Mouse (Mus musculus): ENCODE data around the gene Tle3. TPM values are rescaled to one million over a fixed set of nuclear protein-coding genes. Genes with fewer than 3 reads are reported as not detected.
A peak's percentile ranks its signal among the peaks of the same experiment; 100 is the strongest.

Tle3 gene
- polyA plus RNA-seq, 1 experiment from 2014 or later, result 59.1 TPM

GRCm38 (mm10) chr9:61377706-61378479, 5.7 kb downstream of the Tle3 start:
- WGBS, result 27% methylated on average over 9 of the region's 9 CpGs
- no peak overlapping the region; the same call in 1 of the 2 replicates for H3K9ac ChIP-seq (replicated peaks)
- peak overlapping the region; percentile 38 for H3K4me3 ChIP-seq (replicated peaks)
- 0 out of 2 replicates have a peak overlapping the region, but pooled peaks have one; percentile 12 for H3K27ac ChIP-seq
- H3K4me1 ChIP-seq (replicated peaks), result peaks cover 82% of the 10 kb centered on the region
- ATAC-seq (ENCODE audit: insufficient number of reproducible peaks, insufficient read depth, low FRiP score, low TSS enrichment, low read depth), result no peak
- no peaks in the 10 kb centered on the region for H3K9me3 ChIP-seq
- peak overlapping the region; percentile 92 for H3K4me2 ChIP-seq
- H3K36me3 ChIP-seq, result peaks cover 72% of the 10 kb centered on the region
- H3K27me3 ChIP-seq, result no peaks in the 10 kb centered on the region

DNA sequence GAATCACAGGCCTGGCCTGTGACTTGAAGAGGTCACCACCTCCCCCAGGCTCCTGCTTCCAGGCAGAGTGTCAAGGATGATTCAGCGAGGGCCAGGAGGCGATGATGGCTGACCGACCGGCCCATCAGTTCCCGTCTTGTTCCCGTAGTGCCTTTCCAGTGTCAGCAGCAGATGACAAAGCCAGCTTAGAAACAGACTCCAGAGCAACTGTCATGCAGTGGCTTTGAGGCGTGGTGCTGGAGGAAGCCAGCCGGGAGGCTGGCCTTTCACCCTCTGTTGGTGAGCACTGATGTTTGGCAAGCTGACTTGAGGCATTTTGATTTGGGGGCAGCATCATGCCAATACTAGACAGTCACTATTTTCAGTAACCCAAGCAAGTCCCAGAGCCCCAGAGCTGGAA, 6.3 kb downstream of the Tle3 start:
- no peaks in the 10 kb centered on the region for H3K27me3 ChIP-seq
- H3K27ac ChIP-seq, result no peak overlapping the region
- H3K4me2 ChIP-seq, result peak overlapping the region; percentile 92
- WGBS, result 27% methylated on average over 8 of the region's 8 CpGs
- no peak for ATAC-seq (ENCODE audit: insufficient number of reproducible peaks, insufficient read depth, low FRiP score, low TSS enrichment, low read depth)
- H3K9me3 ChIP-seq, result no peaks in the 10 kb centered on the region
- peaks cover 76% of the 10 kb centered on the region for H3K36me3 ChIP-seq
- 0 out of 2 replicates have a peak overlapping the region, but pooled peaks have one; percentile 1 for H3K4me3 ChIP-seq (replicated peaks)
- peaks cover 88% of the 10 kb centered on the region for H3K4me1 ChIP-seq (replicated peaks)
- H3K9ac ChIP-seq (replicated peaks), result no peak overlapping the region

GRCm38 (mm10) chr9:61379016-61379634, 7.0 kb downstream of the Tle3 start:
- Histone ChIP-seq H3K4me2 (peak overlapping the region; percentile 92; the same call in 1 of the 2 replicates), H3K4me1 (replicated peaks) (peaks cover 94% of the 10 kb centered on the region), H3K9ac (replicated peaks) (no peak overlapping the region), H3K36me3 (peaks cover 82% of the 10 kb centered on the region), H3K4me3 (replicated peaks) (0 out of 2 replicates have a peak overlapping the region, but pooled peaks have one; percentile 1), H3K27ac (no peak overlapping the region), H3K27me3 (no peaks in the 10 kb centered on the region), H3K9me3 (no peaks in the 10 kb centered on the region)
- WGBS, result 43% methylated on average over 11 of the region's 11 CpGs
- no peak for ATAC-seq (ENCODE audit: insufficient number of reproducible peaks, insufficient read depth, low FRiP score, low TSS enrichment, low read depth)

DNA sequence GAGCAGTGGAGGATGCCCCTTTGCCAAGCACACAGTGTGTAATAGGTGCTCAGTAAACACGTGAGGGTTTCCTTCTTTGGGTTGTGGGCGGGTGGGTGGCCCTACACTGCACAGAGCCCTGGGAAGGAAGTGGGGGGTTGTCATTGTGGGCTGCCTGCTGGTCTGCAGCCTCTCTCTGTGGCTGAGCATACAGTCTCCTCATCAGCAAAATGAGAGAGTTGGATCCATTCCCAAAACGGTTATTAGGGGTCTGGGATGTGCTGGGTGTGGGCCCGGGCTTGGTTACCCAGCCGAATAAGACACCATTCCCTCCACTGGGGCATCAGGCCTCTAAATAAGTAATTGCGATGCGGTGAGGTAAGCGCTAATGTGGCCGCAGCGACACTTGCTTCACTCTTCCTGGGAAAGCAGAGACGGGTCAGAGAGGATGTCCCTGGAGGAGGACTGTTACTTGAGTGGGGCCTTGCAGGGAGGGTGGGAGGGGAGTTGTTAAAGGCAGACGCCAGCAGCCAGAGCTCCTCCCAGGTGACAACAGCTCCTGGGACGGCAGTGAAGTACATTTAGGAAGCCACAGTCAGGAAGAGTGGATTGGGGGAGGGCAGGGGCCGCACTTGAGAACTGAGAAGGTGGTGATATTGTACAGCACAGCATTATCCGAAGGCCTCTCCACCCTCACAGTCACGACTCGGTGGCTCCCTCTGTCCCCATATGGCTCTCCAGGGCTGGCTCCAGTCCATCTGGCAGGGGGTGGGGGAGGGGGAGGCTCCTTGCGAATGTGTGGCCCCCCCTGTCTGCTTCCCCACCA, 8.3 kb downstream of the Tle3 start:
- WGBS, result 28% methylated on average over 18 of the region's 18 CpGs
- H3K4me1 ChIP-seq (replicated peaks), result peaks cover 100% of the 10 kb centered on the region
- peak overlapping the region; percentile 92 for H3K4me2 ChIP-seq
- H3K9ac ChIP-seq (replicated peaks), result no peak overlapping the region
- 0 out of 2 replicates have a peak overlapping the region, but pooled peaks have one; percentile 6 for H3K4me3 ChIP-seq (replicated peaks)
- peak; percentile 34; the same call in 1 of the 2 replicates for ATAC-seq (ENCODE audit: insufficient number of reproducible peaks, insufficient read depth, low FRiP score, low TSS enrichment, low read depth)
- peak overlapping the region; percentile 26; the same call in 1 of the 2 replicates for H3K27ac ChIP-seq
- no peaks in the 10 kb centered on the region for H3K27me3 ChIP-seq
- no peaks in the 10 kb centered on the region for H3K9me3 ChIP-seq
- H3K36me3 ChIP-seq, result peaks cover 87% of the 10 kb centered on the region

GRCm38 (mm10) chr9:61381063-61381408, 8.9 kb downstream of the Tle3 start:
- no peak overlapping the region for H3K9ac ChIP-seq (replicated peaks)
- WGBS, result 54% methylated on average over 2 of the region's 2 CpGs
- no peaks in the 10 kb centered on the region for H3K9me3 ChIP-seq
- no peaks in the 10 kb centered on the region for H3K27me3 ChIP-seq
- no peak for ATAC-seq (ENCODE audit: insufficient number of reproducible peaks, insufficient read depth, low FRiP score, low TSS enrichment, low read depth)
- no peak overlapping the region for H3K4me3 ChIP-seq (replicated peaks)
- H3K27ac ChIP-seq, result no peak overlapping the region
- H3K4me1 ChIP-seq (replicated peaks), result peaks cover 100% of the 10 kb centered on the region
- H3K4me2 ChIP-seq, result peak overlapping the region; percentile 92
- peaks cover 87% of the 10 kb centered on the region for H3K36me3 ChIP-seq

DNA sequence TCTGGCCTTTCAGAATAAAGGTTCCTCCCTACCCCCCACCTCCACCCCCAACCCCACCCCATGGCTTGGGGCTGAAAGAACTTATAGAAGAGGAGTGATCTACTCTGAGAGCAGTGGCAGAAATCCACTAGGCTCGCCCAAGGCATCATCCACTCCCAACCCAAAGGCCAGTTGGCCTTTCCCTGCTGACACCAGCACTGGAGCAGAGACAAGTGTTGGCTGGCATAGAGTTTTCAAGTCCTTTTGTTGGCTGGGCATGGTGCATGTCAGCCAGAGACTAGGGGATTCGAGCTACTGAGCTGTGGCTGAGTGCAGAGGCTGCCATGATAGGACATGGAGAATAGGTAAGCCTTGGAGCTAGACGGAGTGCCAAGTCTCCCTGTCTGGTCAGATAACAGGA, 9.3 kb downstream of the Tle3 start:
- 93% methylated on average over 3 of the region's 3 CpGs for WGBS
- H3K4me2 ChIP-seq, result no peak overlapping the region
- ATAC-seq (ENCODE audit: insufficient number of reproducible peaks, insufficient read depth, low FRiP score, low TSS enrichment, low read depth), result no peak
- H3K36me3 ChIP-seq, result peaks cover 87% of the 10 kb centered on the region
- H3K4me1 ChIP-seq (replicated peaks), result peaks cover 100% of the 10 kb centered on the region
- H3K27ac ChIP-seq, result no peak overlapping the region
- H3K27me3 ChIP-seq, result no peaks in the 10 kb centered on the region
- no peak overlapping the region for H3K4me3 ChIP-seq (replicated peaks)
- no peak overlapping the region for H3K9ac ChIP-seq (replicated peaks)
- no peaks in the 10 kb centered on the region for H3K9me3 ChIP-seq

DNA sequence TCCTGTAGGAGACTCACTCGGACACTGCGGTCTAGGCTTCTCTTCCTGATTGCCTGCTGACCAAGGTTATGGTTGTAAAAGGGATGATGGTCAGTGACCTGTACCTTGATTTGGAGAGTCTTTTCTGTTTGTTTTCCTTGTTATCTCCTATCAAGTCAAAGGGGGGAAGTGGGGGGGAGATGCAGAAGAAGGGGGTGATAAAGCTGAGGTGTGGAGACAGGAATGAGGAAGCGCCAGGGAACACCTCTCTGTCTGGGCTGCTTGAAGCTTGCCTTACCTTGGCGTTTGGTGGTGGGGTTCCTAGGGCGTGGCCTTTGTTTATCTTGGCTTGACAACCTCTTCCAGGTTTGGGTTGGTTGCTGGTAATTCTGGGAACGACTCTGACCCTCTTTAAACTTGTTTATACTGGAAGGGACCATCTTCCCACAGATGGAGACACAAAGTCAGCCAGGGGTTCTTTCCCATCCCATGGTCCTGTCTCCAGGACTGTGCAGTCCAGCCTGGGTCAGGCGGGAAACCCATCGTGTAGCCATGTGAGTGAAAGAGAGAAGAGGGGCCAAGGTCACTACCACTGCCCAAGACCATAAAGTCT, 10.5 kb downstream of the Tle3 start:
- peaks cover 100% of the 10 kb centered on the region for H3K4me1 ChIP-seq (replicated peaks)
- H3K36me3 ChIP-seq, result peaks cover 87% of the 10 kb centered on the region
- no peaks in the 10 kb centered on the region for H3K27me3 ChIP-seq
- H3K4me2 ChIP-seq, result no peak overlapping the region
- H3K9ac ChIP-seq (replicated peaks), result no peak overlapping the region
- H3K9me3 ChIP-seq, result no peaks in the 10 kb centered on the region
- 63% methylated on average over 8 of the region's 8 CpGs for WGBS
- no peak for ATAC-seq (ENCODE audit: insufficient number of reproducible peaks, insufficient read depth, low FRiP score, low TSS enrichment, low read depth)
- no peak overlapping the region for H3K27ac ChIP-seq
- H3K4me3 ChIP-seq (replicated peaks), result no peak overlapping the region

- H3K27ac ChIP-seq, result no peak overlapping the region
- no peak for ATAC-seq (ENCODE audit: insufficient number of reproducible peaks, insufficient read depth, low FRiP score, low TSS enrichment, low read depth)
- 55% methylated on average over 6 of the region's 6 CpGs for WGBS
- peaks cover 100% of the 10 kb centered on the region for H3K4me1 ChIP-seq (replicated peaks)
- no peak overlapping the region for H3K9ac ChIP-seq (replicated peaks)
- peak overlapping the region; percentile 43 for H3K4me2 ChIP-seq
- no peaks in the 10 kb centered on the region for H3K9me3 ChIP-seq
- H3K4me3 ChIP-seq (replicated peaks), result no peak overlapping the region; the same call in 1 of the 2 replicates
- H3K27me3 ChIP-seq, result no peaks in the 10 kb centered on the region
- H3K36me3 ChIP-seq, result peaks cover 87% of the 10 kb centered on the region
These were observed 11.9 kb downstream of the Tle3 start for GRCm38 (mm10) chr9:61384101-61384500.

GRCm38 (mm10) chr9:61384646-61385443, 12.7 kb downstream of the Tle3 start:
- no peak overlapping the region; the same call in 1 of the 2 replicates for H3K4me3 ChIP-seq (replicated peaks)
- no peaks in the 10 kb centered on the region for H3K9me3 ChIP-seq
- no peaks in the 10 kb centered on the region for H3K27me3 ChIP-seq
- peak overlapping the region; percentile 53; the same call in 1 of the 2 replicates for H3K27ac ChIP-seq
- no peak overlapping the region for H3K9ac ChIP-seq (replicated peaks)
- peaks cover 88% of the 10 kb centered on the region for H3K36me3 ChIP-seq
- no peak for ATAC-seq (ENCODE audit: insufficient number of reproducible peaks, insufficient read depth, low FRiP score, low TSS enrichment, low read depth)
- peaks cover 100% of the 10 kb centered on the region for H3K4me1 ChIP-seq (replicated peaks)
- peak overlapping the region; percentile 43 for H3K4me2 ChIP-seq
- 13% methylated on average over 16 of the region's 16 CpGs for WGBS

DNA sequence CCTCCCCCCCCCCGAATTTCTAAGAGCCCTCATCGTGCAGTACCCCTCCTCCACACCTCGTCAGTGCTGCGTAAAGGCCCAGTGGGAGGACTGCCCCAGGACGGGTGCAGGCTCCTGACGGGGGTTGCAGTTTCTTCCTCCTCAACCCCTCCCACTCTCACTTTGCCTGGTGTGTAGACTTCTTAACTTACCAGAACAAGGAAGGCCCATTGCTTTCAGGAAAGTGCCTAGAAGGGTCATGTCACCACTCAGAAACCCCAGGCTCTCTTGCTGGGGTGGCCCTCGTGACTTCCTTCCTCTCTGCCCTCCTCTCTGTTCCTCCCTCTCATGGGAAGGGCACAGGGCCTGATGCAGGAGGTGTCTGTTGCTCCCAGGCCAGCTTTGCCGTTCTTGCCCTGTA, 13.6 kb downstream of the Tle3 start:
- 3% methylated on average over 8 of the region's 8 CpGs for WGBS
- Histone ChIP-seq H3K4me1 (replicated peaks) (peaks cover 99% of the 10 kb centered on the region), H3K27me3 (no peaks in the 10 kb centered on the region), H3K4me3 (replicated peaks) (no peak overlapping the region), H3K36me3 (peaks cover 90% of the 10 kb centered on the region), H3K9me3 (no peaks in the 10 kb centered on the region), H3K4me2 (peak overlapping the region; percentile 43), H3K27ac (peak overlapping the region; percentile 56), H3K9ac (replicated peaks) (no peak overlapping the region)
- ATAC-seq (ENCODE audit: insufficient number of reproducible peaks, insufficient read depth, low FRiP score, low TSS enrichment, low read depth), result no peak
